Mouse (Mus musculus) midbrain, embryonic 12.5 days (tissue): ENCODE measurements around the gene Cd248. TPM values are rescaled to one million over a fixed set of nuclear protein-coding genes. Genes with fewer than 3 reads are reported as not detected.

Experiments
- polyA plus RNA-seq: library from polyadenylated mRNA; unstranded; fragments of >200 nt; fragmentation: Nextera tagmentation; extraction: Ambion mirVana; gene quantifications from 2 replicates; pipeline ENCODE4 v1.2.1, GENCODE M21; 2016

The Cd248 gene
- polyA plus RNA-seq, 1 experiment from 2014 or later = 31.5 TPM

Other genes starting within 250 kb of the Cd248 start
- gene Ccs, start 228.7 kb upstream of the Cd248 start, polyA plus RNA-seq = 34.1 and 38.1 TPM in 2 replicates
- 0.15 TPM in 1 of 2 replicates, not detected in the other for gene Ccdc87, start 228.7 kb upstream of the Cd248 start, polyA plus RNA-seq
- 51.7 and 52.0 TPM in 2 replicates for gene Ctsf, start 212.9 kb upstream of the Cd248 start, polyA plus RNA-seq
- 1.2 and 1.6 TPM in 2 replicates for gene Actn3, start 190.2 kb upstream of the Cd248 start, polyA plus RNA-seq
- gene Zdhhc24, start 189.4 kb upstream of the Cd248 start, polyA plus RNA-seq = 21.6 and 21.8 TPM in 2 replicates
- 9.9 and 11.4 TPM in 2 replicates for gene Bbs1, start 161.4 kb upstream of the Cd248 start, polyA plus RNA-seq
- gene Dpp3, start 139.8 kb upstream of the Cd248 start, polyA plus RNA-seq = 179 and 189 TPM in 2 replicates
- 3.8 and 4.6 TPM in 2 replicates for gene Peli3, start 125.0 kb upstream of the Cd248 start, polyA plus RNA-seq
- 125 and 129 TPM in 2 replicates for gene Mrpl11, start 105.9 kb upstream of the Cd248 start, polyA plus RNA-seq
- 0.07 and 0.20 TPM in 2 replicates for gene Npas4, start 77.8 kb upstream of the Cd248 start, polyA plus RNA-seq
- 4.8 and 5.1 TPM in 2 replicates for gene Slc29a2, start 44.2 kb upstream of the Cd248 start, polyA plus RNA-seq
- 40.7 and 42.4 TPM in 2 replicates for gene B4gat1, start 29.3 kb upstream of the Cd248 start, polyA plus RNA-seq
- gene AC124502.3, start 29.2 kb upstream of the Cd248 start, polyA plus RNA-seq = 4.0 and 4.4 TPM in 2 replicates
- 56.6 and 63.7 TPM in 2 replicates for gene Brms1, start 26.7 kb upstream of the Cd248 start, polyA plus RNA-seq
- 1.7 and 2.0 TPM in 2 replicates for gene Rin1, start 17.6 kb upstream of the Cd248 start, polyA plus RNA-seq
- gene Tmem151a, start 17.5 kb downstream of the Cd248 start, polyA plus RNA-seq = 0.94 and 2.0 TPM in 2 replicates
- gene Yif1a, start 20.5 kb downstream of the Cd248 start, polyA plus RNA-seq = 60.9 and 61.6 TPM in 2 replicates
- 196 and 239 TPM in 2 replicates for gene Cnih2, start 30.4 kb downstream of the Cd248 start, polyA plus RNA-seq
- 232 and 247 TPM in 2 replicates for gene Rab1b, start 39.0 kb downstream of the Cd248 start, polyA plus RNA-seq
- gene Klc2, start 50.5 kb downstream of the Cd248 start, polyA plus RNA-seq = 53.3 and 54.7 TPM in 2 replicates
- 32.5 and 32.8 TPM in 2 replicates for gene Pacs1, start 205.0 kb downstream of the Cd248 start, polyA plus RNA-seq
- gene Sf3b2, start 227.4 kb downstream of the Cd248 start, polyA plus RNA-seq = 411 and 418 TPM in 2 replicates
- 20.4 and 24.1 TPM in 2 replicates for gene Gal3st3, start 230.3 kb downstream of the Cd248 start, polyA plus RNA-seq